Mouse (Mus musculus): ENCODE data around the gene Tsks.

Tsks gene

DNA sequence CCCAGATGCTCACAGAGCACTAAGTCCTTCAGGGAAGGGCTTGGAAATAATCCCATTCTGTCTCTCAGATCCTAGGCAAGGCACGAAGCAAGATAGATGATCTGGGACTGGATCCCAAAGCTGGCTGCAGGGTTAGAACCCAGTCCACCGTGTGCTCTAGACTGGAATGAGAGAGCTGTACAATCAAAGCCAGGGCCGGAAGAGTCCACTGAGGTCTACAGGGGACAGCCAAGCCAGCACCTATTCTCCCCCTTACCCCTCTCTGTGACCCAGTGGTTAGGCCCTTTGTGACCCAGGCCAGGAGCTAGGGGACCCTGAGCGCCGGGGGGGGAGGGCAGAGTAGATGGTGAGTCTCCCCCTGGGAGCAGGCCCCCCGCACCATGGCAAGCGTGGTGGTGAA lies at the start of gene Tsks:
Tsks (plus strand) TSS at position 301 of the 400 bp plus-strand sequence.
- DNase-seq = no peak

DNA sequence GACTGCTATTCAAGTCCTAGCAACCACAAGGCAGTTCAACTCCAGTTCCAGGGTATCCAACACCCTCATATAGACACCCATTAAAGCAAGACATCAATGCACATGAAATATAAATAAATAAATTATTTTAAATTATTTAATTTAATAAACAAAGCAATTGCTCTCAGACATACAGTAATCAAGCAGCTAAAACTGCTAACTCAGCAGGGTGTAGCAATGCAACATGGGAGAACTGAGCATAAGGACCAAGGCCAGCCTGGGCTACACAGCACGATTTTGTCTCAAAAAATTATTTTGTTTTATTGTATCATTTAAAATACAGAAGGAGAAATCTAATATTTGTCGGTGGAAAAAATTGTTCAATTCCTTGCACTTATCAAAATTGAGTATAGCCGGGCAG lies 48.8 kb upstream of the Tsks start:
- no peak for DNase-seq

DNA sequence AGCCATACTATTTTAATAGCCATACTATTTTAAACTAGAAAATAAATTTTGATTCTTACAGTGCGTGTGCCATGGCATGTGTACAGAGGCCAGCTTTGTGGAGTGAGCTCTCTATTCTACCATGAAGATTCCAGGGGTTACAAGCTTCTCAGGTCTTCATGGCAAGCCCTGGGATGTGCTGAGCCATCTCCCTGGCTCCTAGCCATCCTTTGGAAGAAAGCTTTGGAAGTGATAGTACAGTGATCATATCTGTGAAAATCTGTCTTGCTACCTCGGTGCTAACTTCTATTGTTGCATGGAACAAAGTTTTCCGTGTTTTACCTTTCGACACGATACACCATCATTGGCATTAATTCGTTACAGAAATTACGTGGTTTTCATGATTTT lies 47.8 kb upstream of the Tsks start:
- no peak for DNase-seq

DNA sequence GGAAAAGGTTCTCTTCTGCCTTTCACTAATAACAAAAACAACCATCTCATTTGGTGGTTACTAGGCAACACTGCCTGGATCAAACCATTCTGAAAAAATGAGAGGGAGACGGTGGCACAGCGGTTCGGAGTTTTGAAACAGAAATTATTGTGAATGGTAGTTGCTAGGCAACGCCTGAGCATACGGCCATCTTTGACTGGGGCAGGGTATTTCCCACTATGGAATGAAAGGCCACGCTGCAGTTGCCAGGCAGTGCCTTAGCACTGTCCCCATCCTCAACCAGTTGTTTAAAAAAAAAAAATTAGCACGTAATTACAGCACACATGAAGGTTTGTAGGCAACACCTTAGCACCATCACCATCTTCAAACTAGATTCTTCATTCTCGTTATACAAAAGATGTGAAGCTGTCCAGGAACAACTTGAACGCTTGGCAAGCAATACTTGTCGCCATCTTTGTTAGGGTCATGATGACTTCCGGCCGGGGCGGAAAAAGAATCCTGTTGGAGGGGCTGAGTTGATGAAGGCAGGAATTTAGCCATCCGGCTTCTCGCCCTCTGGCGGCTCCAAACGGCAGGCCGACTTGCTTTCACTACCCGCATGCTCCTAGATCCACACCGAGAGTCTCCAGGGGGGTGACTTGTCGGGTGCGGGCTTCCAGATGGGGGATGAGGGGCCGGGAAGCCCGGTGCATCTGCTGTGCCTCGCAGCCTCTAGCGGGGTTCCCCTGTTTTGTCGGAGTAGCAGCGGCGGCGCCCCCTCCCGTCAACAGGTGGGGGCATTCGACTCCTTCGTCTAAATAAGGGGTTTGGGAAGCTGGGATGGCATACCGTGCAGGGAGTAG lies 47.2 kb upstream of the Tsks start, which contains the start of gene Fuz:
Fuz (plus strand) TSS at position 487 of the 842 bp plus-strand sequence.
- peak; percentile 86 for DNase-seq

DNA sequence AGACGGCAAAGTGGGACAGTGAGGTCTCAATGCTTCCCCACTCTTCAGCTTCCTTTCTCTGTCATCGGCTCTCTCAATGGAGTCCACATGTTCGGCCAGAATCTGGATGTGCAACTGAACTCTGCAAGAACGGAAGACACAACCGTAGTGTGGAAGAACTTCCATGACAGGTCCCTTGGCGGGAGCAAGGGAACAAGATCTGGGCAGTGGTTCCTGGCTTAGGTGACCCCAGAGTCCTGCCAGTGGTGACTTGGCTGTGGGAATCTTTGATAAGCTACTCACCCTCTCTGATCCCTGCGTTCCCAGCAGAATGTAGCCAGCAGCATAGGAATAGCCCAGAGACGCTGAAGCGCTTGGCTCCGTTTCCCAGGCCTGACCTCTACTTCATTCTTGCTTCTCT lies 46.5 kb upstream of the Tsks start:
- DNase-seq = no peak

DNA sequence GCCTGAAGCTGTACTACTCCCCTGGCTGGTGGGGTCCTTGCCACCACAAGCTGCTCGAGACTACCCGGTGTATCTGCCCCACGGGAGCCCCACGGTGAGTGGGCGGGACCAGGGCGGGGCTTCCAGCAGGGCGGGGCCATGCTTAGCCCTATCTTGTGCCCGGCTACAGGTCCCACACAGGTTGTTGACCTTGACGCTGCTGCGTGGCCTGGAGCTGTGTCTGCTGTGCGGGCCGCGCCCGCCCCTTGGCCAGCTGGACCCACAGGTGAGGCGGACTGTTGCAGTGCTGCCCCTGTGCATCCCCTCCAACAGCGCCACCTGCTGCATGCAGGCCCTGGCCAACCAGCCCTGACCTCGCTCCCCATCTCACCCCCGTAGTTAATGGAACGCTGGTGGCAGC lies 44.4 kb upstream of the Tsks start:
- DNase-seq = peak; percentile 23

DNA sequence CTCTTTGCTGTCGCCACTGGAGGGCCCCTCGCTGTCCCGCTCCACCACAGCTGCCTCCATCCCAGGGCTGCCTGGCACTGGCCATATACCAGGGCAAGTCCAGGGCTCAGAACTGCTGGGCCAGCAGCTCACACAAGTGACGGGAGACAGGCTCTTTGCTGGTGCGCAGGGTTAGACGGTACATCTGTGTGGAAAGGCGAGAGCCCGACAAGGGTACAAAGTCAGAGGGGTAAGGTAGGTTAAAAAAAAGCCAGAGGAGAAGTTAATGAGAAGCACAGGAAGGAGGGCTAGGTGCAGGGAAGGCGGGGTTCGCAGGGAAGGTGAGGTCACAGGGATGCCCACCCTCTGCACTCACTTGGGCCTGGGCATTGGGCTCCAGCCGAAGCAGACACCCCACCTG lies 42.4 kb upstream of the Tsks start:
- no peak for DNase-seq

DNA sequence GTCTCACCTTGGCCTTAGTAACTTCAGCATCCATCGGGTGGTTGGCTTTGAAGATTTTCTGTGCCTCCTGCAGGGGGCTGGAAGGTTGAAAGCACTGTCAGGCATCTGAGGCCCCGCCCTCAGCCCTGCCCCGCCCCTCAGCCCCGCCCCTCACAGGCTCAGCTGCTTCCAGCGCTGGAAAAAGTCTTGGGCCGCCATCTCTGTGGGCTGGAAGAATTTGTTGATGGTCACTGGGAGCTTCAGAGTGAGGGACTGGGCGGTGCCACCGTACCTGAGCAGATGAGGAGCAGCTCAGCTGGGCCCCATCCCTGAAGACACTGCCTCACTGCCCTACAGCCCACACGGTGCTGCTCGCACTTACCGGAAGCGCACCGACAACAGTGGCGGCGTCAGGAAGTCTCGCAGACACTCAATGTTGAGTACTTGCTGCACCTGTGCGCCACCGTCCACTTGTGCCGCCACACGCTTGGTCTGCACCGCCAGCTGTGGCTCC lies 41.7 kb upstream of the Tsks start:
- DNase-seq = peak; percentile 79

DNA sequence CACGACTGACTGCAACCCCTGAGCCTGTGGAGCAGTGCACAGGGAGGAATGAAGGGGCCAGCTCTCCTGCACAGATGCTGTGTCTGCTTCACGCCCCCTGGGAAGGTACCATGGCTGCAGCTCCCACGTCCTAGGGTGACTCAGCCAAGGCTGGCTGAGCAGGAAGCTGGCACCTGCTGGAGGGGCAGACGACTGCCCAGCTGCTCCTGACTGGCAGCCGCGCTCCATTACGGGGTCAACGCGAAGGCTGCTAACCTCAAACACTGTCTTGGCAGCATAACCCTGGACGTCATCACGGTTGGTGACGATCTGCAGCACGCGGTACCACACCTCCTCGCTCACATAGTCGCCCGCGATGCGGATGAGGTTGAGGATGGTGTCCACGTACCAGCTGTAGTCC lies 37.6 kb upstream of the Tsks start:
- no peak for DNase-seq

DNA sequence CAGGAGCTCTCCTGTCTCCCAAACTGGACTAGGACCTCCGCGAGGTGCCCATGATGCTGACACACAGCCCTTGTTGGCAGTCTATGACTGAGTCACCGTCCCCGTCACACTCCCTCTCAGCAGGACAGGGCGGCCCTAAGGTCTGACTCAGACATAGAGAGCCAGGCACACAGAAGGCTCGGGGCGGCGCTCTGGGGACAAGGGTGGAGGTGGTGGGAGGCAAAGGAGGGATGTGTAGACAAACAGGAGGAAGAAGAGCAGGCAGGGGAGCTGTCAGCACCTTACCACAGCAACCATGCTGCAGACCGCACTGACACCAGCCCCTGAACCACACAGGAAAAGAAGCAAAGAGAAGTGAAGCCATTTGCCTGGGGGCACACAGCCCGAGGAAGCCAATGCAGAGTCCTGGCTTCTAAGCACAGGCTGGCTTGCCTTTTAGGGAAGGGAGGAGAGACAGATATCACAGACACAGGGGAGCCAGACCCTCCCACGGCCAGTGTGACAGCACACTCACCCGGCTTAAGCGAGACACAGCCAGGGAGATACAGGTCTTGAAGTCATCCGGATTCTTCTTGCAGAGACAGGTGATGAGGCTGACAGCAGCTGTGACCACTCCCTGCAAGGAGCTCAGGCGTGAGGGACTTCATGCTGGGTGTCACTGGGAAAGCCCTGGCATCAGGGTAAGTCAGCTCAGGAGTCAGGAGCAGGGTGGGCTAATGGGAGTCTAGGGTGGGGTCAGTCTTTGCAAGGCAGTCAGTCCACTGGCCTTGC lies 34.1 kb upstream of the Tsks start:
- peak; percentile 39 for DNase-seq

DNA sequence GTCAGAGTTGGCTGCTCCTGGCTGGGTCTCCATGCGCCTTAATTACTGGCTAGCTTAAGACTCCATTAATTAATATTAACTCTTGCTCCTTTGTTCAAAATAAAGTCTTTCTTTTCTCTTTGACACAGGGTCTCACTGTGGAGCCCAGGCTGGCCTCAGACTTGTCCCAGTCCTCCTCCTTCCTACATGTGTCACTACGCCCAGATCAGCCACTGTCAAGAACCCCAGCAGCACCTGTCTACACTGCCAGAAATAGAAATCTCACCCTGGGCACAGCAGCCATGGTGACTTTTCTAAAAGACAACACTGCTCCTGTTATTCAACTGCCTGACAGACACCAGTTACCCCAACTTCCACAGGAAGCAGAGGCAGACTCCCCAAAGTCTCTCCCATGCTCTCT lies 28.6 kb upstream of the Tsks start:
- DNase-seq = no peak

DNA sequence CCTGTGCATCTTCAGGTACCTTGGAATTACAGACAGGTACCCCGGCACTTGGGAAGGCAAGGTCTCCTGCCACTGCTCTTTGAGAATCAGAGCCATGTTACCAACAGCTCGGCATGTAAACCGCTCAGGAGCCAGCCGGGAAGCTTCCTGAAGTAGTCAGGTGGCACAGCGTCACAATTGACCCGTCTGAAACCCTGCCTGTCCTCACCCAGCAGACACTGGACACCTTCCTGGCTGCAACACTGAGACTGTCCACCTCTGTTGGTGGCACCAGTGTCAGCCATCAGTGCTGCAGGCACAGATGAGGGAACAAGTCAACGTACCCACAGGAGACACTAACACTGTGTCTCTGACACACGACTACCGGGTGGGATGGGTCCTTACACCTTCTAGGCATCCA lies 27.7 kb upstream of the Tsks start:
- DNase-seq = no peak

DNA sequence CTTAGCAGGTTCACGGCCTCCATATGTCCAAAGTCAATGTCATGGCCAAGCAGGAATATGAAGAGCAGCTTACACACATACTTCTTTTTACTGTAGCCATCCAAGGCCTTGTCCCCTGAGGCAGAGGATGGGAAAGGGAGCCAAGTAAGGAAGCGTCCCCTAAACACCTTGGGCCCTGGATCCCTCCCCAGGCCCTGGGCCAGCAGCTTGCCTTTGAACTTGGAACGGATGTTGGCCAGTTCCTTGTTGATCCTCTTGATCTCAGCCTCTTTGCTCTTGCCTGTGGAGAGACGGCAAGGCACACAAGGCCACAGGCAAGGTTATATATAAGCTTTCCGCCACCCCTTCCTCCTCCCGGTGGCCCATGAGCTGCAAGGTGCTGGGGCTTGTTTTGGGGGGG lies 26.8 kb upstream of the Tsks start:
- DNase-seq = no peak

DNA sequence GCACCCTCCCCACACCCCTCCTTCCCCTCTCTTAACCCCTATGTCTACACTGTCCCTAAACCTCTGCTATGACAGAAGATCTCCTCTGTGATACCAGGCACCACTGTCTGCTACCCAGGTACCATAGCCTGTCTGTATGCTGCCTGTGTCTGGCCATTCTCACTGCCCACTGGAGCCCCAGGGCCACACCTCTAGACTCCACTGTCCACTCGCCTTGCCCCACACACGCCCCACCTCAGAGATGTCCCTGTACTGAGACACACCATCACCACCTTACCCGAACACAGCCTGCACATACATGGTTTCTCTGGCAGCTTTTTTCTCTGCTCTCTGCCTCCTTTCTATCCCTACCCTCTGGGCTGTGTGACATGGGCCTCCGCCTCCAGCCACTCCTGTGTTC lies 26.1 kb upstream of the Tsks start:
- DNase-seq = no peak

DNA sequence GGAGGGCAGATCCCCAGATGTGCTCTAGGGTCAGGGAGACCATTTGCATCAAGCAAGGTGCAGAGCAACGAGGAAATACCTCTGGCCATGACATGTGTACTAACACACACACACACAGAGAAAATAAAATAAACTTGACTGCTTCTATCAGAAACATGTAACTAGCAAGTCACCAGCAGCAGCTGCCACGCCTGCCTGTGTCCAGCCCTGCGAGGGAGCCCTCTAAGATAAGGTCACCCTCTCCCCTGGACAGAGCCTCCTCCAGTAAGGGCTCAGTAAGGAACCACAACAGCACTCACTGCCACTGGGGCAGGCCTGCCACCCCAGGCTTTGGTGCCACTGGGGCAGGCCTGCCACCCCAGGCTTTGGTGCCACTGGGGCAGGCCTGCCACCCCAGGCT lies 24.8 kb upstream of the Tsks start:
- no peak for DNase-seq

DNA sequence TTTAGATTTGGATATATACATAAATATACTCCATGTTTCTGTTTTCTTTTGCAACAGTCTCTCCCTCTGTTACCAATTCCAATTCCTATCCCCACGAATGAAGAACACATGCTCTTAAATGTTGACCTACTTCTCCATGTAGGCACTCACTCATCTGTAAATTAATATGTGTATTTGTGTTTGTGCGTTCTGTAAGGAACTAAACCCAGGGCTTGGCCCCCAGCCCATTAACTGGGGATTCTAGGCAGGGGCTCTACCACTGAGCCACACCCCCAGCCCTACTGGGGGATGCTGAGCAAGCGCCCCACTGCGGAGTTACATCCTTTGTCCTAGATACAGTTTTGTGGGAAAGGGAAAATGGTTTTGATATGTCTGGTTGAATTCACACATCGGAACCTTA lies 23.9 kb upstream of the Tsks start:
- no peak for DNase-seq

DNA sequence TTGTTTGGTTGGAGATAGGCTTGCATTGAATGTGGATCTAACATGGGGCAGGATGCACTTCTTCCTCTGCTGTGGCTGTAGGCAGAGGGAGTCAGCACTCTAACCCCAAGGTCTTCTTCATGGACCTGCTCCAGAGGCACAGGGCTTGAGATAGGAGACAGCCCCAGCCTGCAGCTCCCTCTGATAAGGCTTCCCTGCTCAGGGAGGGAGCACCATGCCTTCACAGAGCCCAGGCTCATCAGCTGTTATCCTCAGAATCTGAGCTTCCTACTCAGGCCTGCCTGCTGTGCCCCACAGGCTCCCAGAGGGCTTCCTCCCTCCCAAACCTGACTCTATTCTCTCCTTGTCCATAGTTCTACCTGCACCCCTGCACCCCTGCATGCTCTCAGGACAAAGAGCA lies 20.5 kb upstream of the Tsks start:
- DNase-seq = no peak

DNA sequence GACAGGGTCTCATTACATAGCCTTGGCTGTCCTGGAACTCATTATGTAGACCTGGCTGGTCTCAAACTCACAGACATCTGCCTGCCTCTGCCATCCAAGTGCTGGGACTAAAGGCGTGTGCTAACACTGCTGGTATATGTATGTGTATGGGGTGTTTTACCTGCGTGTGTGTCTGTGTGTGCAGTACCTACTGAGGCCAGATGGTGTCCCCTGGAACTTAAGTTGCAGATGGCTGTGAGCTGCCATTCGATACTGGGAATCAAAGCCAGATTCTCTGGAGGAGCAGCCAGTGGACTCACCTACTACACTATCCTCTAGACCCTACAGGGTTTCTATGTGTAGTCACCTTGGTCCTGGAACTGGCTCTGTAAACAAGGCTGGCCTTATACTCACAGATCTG lies 17.5 kb upstream of the Tsks start:
- DNase-seq = no peak

DNA sequence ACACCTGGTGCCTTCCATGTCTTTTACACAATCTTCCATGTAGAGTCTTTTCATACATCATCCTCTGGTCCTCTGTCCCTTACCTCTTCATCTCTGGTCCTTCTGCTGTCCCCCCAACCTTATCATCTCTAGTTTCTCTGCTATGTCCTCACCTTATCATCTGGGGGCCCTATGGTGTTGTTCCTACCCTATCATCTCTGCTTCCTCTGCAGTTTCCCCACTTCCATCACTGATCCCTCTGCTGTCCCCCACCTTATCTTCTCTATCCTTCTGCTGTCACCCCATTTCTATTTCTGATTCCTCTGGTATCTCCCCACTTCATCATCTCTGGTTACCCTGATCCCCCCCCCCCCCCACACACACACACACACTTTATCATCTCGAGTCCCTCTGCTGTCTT lies 14.4 kb upstream of the Tsks start:
- no peak for DNase-seq

DNA sequence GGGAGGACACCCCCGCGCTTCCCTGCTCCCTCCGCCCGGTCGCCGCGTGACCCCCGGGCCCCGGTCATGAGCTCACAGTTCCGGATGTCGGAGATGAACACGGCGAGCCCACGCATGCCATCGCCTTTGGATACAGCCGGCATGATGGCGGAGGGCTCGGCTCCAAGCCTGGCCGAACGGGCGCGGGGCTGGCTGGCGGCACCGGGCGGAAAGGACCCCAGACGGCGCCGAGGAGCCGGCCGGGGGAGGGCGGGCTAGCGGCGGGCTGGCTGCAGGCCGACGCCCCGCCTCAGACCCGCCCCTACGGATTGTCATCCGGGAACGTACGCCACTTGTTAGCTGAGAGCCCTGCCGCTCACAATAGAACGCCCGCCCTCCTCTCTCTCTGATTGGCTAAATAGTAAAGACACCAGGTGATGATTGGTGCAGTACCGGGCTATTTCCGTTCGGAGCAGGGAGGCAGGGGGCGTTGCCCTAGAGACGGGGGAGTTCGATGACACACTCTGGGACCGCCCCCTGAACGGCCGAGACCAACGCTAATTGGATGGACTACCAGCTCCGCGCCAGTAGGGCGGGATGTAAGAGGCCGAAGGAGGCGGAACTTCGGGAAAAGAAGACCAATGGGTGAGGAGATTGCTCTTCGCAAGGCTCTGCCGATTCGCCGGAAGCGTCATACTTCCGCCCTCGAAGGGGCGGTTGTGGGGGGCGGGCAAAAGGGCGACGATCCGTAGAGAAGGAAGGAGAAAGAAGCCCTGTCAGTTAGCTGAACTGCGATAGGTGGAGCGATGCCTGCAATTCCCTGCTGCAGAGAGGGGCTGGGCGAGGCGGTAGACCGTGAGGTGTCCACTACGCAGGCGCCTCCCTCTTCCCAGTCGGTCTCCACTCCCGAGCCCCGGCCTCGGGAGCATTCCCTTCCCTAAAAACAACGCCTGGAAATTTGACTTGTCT lies 13.5 kb upstream of the Tsks start, which contains the start of gene Ap2a1:
Ap2a1 (minus strand) TSS at position 293 of the 948 bp plus-strand sequence.
- peak; percentile 100 for DNase-seq

DNA sequence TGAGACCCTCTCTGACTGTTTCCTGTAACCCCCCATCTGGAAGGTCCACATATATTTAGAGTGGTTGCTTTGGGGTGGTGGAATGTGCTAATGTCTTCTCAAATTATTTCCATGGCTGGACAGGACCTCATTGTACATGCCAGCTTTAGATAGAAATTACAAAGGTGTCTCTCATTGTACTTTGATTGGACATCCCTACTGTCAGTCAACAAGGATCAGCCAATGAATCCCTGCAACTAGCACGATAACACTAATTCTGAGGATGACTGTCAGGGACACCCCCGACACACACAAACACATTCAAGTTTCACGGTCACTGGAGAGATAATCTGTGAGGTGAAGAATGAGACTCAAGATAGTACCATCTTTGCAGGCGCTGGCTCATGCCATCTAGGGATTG lies 4.3 kb upstream of the Tsks start:
- DNase-seq = no peak

DNA sequence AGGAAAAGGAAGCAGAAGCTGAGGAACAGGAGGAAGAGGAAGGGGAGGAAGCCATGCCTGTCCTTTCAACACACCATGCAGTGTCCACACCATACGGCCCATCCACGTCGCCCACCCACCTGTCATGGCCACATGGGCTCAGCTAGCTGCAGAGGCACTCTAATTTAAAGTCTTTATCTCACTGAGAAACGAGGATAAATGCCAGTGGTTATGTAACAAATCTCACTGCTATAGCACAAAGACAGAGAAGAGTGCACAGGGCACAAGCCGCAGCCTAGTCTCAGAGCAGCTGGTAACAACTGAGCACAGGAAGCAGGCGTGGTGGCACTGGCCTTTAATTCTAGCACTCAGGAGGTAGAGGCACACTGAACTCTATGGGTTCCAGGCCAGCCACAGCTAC lies 6.9 kb downstream of the Tsks start:
- no peak for DNase-seq

DNA sequence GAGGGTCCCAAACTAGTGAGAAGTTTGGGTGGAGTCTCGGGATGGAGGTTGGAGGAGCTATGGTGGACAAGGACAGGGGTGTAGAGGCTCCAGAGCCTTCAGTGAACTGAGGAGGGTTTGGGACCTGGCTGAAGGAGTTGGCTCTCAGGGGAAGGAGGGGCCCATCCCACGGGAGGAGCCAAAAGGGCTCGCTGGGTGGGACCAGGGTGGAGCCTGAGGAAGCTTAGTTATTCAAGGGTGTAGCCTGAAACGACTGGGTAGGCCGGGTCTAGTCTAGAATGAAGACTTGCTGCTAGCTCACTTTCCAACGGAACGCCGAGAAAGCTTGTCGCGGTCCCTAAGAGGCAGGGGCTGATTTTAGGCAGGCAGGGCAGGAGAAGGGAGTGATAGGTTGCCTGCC lies 9.0 kb downstream of the Tsks start:
- no peak for DNase-seq
